Mouse (Mus musculus): ENCODE results near the gene Ttc9c.

DNA sequence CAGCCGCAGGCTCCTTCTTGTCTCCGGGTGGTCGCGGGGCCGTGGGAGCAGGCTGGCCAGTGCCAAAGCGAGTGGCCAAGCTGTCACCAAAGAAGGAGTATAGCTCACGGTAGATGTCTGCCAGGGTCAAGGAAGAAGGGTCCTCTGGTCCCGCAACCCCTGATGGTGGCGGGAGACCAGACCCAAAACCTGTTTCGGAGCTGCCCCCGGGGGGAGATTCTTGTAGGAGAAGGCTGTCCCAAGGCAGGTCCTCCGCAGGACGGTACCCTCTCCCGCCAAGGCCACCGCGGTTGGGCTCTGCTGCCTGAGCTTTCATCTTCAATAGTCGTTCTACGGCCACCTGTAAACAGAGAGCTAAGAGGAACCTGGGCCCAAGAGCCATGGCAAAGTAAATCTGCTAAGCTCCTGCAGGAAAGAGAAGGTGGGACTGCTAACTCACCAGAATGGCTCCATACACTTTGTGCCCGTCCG is 44.1 kb downstream of the Ttc9c start:
- no peak for TF ChIP-seq CTCF (IDR thresholded peaks at IDR 0.05; ENCODE audit: low read depth, low read length)
- no peak for TF ChIP-seq POLR2AphosphoS5 (IDR thresholded peaks at IDR 0.05; ENCODE audit: insufficient replicate concordance, low read depth, low read length)
- no peak for TF ChIP-seq GATA1 (IDR thresholded peaks at IDR 0.05; ENCODE audit: borderline replicate concordance, low read length)
